Mouse (Mus musculus): ENCODE measurements at regions not wholly inside any gene's neighbourhood (a gene's known extent, or its start where the extent isn't known, plus 50 kb on each side); places are given as distances from the start of the nearest gene placed in this dataset.

DNA sequence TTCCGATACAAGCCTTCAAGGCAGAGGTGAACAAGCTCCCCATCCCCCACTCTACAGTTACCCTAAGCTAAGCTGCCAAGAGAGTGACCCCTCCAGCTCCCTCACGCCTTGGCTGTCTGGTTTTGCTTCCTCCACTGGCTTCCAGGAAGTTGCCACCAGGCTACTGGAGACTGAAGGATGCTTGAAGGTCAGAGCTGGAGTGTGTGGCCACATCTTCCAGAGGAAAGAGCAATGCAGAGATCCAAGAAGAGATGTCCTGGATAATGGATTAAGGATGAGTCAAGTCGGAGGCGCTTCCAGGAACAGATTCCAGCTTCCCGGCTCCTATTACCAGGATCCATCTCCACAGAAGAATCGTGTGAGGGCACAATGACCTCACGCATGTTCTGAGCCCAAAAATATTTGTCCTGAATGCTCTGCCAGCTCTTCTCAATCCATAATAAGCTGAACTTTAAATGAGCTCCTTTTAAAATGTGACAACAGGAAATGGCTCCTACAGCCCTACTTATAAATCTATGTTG lies 318.5 kb downstream of the Qk start:
- DNase-seq (ENCODE audit: extremely low spot score, low read depth, low spot score): no peak

DNA sequence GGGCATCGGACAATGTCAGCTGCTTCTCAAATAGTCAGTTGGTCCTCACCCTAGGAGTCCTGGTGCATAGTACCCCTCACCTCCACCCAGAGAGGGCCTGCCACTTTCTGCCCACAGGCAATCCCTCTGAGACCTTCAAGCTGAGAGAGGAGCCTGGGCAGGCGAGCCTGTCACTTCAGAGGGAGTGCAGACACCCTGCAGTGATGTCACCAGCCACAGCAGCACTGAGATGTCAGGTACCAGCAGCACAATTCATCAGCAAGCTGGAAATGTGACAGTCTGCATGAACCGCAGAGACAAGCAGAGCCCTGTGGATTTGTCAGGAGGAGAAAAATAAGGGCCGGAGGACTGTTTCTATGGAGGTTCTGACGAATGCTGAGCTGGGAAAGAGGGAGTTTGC lies 324.3 kb downstream of the Qk start:
- DNase-seq (ENCODE audit: extremely low spot score, low read depth, low spot score): no peak

DNA sequence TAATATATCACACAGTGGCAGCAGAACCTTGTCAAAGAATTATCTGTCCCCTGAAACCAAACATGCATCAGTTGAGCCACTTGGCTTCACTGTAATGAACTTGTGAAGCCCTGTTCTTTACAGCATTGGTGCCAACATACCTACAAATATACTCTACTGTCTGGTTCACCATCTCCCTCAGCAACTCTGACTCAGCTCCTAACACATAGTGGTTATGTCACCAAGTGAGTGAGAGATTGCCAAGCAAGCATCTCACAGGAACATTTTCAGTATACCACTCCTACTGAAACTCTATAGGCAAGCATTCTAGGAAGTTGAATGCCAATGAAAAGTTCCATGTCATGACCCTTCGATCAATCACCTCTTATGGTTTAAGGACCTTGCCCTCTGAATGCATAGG lies 321.2 kb upstream of the Pabpc6 start:
- DNase-seq (ENCODE audit: extremely low spot score, low read depth, low spot score): no peak

DNA sequence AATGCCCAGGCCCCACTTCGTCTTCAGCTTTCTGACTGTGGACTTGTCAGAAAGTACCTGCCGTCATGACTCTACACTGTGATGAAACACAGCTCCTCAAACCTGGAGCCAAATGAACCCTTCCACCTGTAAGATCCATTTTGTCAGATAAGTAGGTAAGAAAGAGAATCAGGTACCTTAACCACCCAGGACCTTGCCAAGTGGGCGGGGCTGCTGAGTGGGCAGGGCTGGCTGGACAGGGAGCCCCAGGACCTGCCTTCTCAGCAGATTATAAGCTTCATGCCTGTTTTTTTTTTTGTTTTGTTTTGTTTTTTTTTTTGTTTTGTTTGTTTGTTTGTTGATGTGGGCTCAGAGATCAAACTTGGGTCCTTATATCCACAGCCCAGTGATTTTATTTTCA lies 311.8 kb upstream of the Pabpc6 start:
- DNase-seq (ENCODE audit: extremely low spot score, low read depth, low spot score): no peak

DNA sequence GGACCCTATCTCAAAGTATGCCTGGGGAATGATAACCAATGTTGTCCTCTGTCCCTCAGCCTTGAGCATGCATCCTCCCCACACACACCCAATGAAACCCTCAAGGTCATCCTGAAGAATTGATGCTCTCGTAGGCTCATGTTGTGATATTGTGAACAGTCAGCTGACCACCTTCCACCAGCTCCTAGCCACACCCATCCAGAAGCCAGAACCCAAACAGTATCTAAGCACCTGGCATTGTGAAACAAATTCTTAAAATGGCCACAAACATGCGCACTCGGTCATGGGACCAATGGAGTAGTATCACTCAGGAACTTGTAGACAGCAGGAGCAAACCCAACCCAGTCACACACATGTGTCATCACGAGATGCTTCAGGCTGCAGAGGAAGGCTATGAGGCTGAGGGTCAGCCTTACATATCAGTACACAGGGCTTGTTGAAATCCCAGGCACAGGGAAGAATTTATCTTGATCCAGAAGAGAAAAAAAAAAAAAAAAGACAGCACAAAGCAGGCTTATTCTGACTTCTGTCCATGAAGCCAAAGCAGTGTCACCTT lies 307.4 kb upstream of the Pabpc6 start:
- no peak for DNase-seq (ENCODE audit: extremely low spot score, low read depth, low spot score)

DNA sequence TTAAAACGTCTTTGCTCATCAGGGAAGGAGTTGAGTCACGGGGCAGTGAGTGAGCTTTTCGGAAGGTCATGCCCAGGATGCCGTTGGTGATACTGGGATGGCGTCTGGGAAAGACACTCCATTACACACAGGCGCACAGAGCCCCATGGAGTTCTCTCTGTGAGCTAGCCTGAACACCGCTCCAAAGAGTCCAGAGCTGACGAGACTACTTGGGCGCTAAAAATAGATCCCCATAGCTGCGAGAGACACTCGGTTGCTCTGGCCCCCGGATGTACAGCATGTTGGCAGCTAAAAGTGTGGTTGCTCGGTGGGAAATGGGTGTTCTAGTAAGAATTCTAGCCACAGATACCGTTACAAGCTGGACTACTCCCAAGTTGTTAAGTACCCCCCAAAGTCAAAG lies 306.5 kb upstream of the Pabpc6 start:
- no peak for DNase-seq (ENCODE audit: extremely low spot score, low read depth, low spot score)

DNA sequence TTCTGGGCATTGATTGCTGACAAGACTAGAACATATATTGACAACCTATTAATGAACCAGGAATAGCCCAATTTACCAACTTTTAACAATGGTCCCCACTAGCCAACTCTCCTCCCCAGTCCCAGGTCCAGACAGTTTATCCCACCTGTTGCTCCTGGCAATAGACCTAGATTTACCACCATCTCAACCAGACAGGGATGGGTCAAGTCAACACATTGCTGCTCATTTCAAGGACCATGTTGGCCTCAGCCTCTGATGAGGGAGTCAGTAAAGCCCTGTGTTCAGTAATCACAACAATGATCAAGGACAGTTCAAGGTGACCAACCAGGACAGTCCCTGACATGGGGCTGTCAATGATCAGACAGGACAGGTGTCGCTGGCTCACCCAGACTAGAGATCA lies 305.6 kb upstream of the Pabpc6 start:
- DNase-seq (ENCODE audit: extremely low spot score, low read depth, low spot score): no peak

DNA sequence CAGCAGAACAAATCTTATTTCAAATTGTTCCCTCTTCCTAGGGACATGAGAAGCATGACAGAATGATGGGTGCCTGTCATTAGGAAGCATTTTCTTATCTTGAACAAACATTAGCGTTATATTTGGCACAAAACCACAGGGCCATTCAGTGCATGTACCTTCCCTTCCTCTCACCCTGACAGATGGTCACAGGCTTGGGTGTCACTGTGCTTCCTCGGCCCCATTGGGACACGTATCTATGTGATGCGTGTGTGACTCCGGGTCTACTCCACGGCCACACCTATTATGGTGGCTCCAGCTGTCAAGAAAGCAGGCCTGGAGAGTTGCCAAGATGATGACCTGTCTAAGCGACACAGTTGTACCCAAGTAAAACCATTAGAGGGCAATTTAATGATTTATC lies 298.5 kb upstream of the Pabpc6 start:
- DNase-seq (ENCODE audit: extremely low spot score, low read depth, low spot score): no peak

DNA sequence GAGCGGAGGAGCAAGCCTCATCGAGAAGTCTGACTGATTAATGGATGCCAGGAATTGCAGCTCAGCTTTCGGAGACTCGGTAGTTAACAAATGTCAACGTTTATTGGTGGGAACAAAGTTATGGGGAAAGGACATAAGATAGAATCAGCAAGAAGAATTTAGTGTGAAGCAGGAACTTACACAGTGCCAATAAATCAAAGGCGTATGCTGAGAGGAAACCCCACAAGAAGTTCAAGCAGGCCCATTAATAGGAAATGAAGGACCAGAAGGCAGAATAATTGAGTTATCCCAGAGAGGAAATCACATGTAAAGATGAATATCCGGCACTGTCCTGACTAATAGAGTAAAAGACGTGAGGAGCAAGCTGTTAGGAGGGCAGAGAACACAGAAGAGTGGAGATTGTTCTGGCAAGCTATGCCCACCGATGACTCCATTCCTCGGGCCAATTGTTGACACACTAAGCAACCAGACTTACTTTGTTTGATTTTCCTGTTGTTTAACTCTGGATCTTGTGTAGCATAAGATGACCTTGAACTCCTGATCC lies 293.4 kb upstream of the Pabpc6 start:
- DNase-seq (ENCODE audit: extremely low spot score, low read depth, low spot score): no peak

DNA sequence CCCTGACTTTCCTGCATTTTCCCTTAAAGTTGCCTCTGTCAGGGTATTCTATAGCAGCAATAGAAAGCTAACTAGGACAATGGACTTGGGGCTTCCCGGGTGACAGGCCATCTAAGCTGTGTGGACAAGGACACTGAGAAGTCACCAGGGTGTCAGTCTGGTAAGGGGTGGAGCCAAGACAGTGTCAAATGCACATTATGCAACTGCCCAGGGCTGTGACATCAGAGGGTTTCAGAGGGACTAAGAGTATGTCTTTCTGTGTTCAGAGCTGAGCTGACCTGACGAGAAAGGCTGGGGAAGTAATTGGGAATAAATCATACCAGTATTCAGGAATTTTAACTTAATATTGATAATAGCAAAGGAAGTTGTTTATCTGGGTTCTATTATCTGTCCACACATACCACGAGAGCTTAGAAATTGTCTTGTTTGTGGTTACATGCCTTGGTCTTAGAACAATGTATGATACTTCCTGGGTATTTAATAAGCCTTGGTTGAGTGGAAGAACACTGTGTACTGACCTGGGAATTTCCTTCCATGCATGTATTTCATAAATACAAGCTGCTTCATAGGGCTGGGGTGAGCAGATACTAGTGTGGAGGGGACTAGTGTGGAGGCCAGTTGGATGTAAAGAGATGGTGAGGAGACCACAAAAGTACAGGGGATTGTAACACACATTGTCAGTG lies 279.6 kb upstream of the Pabpc6 start:
- DNase-seq (ENCODE audit: extremely low spot score, low read depth, low spot score): no peak

DNA sequence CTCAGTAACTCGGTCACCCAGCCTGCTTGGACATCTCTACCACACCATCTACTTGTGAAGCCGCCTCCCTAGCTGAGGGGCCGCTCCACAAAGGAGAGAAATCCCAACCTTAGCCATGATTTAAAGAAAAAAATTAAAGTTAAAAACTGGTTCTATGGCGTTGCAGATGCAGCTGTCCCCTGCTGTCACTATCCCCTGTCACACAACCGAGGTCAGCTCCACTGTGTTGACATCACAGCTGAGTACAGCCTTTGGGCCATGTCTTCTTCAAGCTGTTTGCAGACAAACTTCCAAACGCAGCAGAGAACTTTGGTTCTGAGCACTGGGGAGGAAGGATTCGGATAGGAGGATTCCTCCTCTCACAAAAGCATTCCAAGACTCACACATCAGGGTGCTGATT lies 278.1 kb upstream of the Pabpc6 start:
- DNase-seq (ENCODE audit: extremely low spot score, low read depth, low spot score): no peak

DNA sequence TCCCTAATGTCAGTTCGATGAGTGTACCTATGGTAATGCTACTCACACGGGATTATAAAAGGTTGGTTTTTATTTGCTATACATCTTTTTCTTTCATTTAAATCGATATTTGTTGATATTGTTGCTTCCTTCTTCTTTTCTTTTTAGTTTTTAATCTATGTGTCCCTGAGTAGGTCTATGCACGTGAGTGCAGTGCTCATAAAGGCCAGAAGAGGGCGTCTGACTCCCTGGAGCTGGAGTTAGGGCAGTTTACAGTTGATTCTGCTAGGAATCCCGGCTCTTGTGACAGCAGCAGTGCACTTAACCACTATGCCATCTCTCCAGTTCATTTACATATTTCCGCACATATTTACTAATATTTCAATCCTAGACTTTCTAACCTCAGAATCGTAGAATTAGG lies 275.0 kb upstream of the Pabpc6 start:
- DNase-seq (ENCODE audit: extremely low spot score, low read depth, low spot score): no peak

DNA sequence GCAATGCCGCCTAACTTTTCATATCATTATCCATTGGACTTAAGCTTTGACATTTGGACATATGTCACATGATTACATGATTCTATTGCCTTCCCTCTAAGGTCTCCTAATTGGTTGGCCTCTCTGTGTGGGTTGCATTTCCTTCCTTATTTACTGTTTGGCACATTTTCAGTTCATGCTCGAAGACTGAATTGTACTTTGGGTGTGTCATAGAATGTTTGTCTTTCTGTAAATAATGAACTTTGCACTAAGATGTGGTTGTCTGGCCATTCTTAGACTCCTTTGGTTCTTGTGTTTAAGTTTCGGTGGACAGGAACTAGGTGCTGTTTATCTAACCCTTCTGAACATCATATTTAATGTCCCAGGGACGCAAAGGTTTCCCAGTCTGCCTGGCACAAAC lies 272.7 kb upstream of the Pabpc6 start:
- DNase-seq (ENCODE audit: extremely low spot score, low read depth, low spot score): no peak

DNA sequence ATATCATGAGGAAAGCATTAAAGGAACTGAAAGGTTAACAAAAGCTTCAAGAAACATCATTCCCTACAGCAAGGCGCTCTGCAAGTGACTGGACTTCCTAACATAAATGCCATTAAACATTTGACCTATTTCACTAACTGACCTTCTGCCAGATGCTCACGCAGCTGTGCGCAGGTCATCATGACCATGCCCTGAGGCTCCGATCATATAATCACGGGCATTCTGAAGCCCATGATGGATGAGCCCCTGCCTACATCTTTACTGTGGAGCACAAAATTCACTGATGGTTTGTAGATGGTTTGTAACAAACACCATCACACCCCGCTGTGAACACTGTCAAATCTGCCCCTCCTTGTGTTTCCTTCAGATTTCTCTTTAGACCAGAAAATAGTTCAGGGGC lies 270.1 kb upstream of the Pabpc6 start:
- no peak for DNase-seq (ENCODE audit: extremely low spot score, low read depth, low spot score)

DNA sequence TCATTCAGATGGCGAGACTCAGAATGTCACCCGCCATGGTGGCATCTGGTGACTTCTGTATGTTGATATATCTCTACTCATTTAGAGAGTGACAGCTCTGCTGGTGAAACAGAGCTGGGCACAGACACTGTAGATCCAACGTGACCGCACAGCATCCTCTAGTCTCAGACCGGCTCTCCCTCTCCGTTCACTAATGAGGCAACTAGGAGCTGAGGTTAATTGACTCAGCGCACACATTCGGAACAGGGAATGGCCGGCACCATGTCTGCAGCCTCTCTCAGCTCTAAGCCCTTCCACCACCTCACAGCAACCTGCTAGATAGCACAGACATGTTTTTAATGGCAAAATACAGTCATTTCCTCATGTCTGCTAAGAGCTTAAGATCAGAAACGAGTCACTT lies 268.9 kb upstream of the Pabpc6 start:
- DNase-seq (ENCODE audit: extremely low spot score, low read depth, low spot score): no peak

DNA sequence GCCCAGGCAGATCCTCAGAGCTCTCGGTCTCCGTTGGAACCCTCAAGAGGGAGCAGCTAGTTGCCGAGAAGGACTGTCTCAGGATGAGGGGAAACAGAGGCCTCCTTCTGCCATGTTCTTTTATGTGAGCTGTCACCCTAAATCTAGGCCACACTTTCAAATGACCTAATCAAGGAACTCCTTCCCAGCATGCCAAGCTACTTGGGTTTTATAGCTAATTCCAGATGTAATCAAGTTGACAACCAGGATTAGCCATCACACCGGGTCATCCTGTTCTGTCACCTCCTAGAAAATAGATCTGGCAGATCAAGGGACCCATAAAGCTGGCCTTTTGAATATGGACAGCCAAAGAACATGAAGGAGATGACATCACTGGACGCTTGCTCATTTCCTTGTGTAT lies 267.7 kb upstream of the Pabpc6 start:
- DNase-seq (ENCODE audit: extremely low spot score, low read depth, low spot score): no peak

DNA sequence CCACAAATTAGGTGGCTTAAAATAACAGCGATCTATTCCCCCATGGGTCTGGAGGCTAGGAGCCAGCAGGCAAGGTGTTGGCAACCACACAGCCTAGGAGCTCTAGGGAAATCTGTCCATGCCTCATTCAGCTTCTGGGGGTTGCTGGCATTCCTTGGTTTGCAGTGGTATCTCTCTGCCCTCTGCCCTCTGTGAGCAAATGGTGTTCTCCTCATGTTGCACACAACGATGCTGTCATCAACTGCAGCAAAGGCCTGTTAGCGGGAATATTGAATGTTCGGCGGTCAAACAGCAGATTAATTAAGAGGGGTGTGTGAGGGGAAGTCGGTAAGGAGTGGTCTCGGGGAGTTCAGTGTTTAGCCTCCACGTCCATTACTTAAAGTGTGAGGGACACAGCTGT lies 262.7 kb upstream of the Pabpc6 start:
- no peak for DNase-seq (ENCODE audit: extremely low spot score, low read depth, low spot score)

DNA sequence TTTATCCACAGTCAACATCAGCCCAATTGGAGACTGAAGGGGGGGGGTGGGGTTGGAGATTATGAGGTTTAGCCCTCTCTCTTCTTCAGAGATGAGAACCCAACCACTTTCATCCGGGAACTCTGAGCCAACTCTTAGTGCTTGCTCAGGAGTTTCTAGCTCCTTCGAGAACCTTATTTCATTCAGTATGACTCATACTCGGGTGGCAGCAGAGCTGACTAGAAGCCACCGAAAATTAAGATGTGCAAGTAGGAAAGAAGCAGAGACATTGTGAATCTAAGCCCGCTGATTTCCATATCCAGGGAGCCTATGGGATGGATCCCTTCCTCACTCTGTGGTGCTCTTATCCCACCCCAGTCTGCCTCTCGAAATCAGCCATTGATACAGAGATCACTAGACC lies 262.0 kb upstream of the Pabpc6 start:
- DNase-seq (ENCODE audit: extremely low spot score, low read depth, low spot score): no peak

DNA sequence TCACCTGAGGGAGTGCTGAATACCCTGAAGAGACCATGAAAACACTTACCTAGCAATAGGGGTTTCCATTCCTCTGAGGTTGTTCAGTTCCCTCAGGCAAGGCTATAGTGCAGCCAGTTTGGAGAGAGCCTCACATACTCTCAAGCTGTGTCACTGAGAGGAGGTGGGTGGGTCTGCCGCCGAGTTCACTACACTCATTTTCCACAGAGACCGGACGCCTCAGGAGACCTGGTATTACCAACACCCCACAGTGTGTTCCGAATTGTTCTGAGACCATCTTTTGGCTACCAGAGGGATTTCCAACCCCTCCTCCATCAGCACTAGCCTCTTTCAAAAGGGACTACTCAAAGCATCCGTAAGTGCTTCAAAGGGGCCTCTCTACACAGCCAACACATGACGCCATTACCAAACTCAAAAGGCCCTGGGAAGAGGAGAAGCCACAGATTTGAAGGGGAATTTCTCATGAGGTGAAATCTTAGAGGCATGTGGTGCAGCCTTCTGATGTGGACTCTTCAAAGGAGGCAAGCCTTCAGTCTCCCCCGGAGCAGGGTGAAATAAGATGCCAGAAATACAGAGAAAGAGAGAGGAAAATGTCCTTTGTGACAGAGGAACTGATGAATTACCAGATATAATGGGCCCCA lies 260.1 kb upstream of the Pabpc6 start:
- DNase-seq (ENCODE audit: extremely low spot score, low read depth, low spot score): no peak

DNA sequence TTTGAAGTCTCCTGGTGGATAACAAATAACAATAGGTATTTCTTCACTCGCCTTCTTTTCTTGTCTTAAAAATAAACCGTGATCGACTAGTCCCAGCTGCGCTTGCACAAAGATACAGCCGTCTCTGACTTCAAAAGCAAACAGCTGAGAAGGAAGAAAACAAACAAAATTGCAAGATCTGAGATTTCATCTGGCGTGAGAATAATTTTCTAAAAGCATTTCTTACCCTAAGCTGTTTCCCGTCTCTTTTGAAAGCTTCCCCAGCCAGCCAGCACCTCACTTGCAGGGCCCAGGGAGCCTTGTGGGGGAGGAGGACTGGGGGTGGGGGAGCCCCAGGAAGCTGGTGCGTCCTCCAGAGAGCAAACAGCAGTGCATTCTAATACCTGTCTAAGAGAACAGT lies 258.2 kb upstream of the Pabpc6 start:
- DNase-seq (ENCODE audit: extremely low spot score, low read depth, low spot score): no peak

DNA sequence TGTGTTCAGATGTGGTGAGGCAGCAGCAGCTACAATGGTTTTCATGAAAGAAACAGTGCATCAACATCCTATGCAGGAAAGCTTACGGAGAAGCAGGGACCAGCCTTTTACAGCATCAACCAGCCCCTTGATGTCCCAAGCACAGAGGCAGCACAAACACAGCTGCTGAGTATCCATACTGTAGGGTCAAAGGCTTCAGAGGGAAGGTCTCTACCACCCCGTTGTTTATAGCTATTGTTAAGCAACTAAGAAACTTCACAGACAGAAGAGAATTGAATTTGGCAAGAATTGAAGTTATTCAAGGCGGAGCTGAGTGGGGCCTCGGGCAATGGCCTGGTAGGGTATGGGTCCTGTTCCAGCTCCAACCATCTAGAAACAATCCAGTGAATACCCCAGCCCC lies 256.8 kb upstream of the Pabpc6 start:
- no peak for DNase-seq (ENCODE audit: extremely low spot score, low read depth, low spot score)

DNA sequence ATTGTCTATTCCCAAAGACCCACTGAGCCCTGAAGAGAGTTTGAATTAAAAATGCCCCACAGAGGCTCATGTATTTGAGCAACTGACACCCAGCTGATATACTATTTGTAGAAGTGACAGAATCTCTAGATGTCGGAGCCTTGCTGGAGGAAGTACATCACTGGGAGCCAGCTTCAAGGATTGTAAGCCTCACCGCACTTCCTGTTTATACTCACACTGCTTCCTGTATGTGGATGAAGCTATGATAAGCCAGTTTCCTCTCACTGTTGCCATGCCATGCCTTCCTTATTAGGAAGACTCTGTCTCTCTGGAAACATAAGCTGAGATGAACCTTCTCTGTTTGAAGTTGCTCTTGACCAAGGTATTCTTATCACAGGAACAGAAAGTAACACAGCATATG lies 251.8 kb upstream of the Pabpc6 start:
- no peak for DNase-seq (ENCODE audit: extremely low spot score, low read depth, low spot score)

Measured in hindlimb bud, embryonic 11.5 days (tissue).